Mouse (Mus musculus): ENCODE measurements around the gene Shisa4.

- TF ChIP-seq CTCF (IDR thresholded peaks at IDR 0.05) (no peak), EP300 (IDR thresholded peaks at IDR 0.05) (no peak)
Measured at GRCm38 (mm10) chr1:135422772-135423171, 47.7 kb upstream of the Shisa4 start.

Measured in lung, postnatal 0 days (tissue).